Mouse (Mus musculus) thymus, adult 2 months (tissue): ENCODE data around the gene Clcn6. TPM values are rescaled to one million over a fixed set of nuclear protein-coding genes. Genes with fewer than 3 reads are reported as not detected.

Source experiments
- DNase-seq: peaks from one replicate; pipeline ENCODE4 v3.0.0; 2021
- H3K27ac ChIP-seq: fragments of 200-500 bp; 2 replicates; pipeline ENCODE4 v1.5.1; 2012; ENCODE audit warnings: low read length, control low read depth; ENCODE audit not compliant: control insufficient read depth, insufficient read depth
- H3K27me3 ChIP-seq: fragments of 200-500 bp; 2 replicates; pipeline ENCODE4 v1.6.1; 2012; ENCODE audit warnings: mild to moderate bottlenecking, low read length, moderate library complexity, mixed read lengths; ENCODE audit not compliant: control insufficient read depth, insufficient read depth
- H3K36me3 ChIP-seq: fragments of 200-500 bp; 2 replicates; pipeline ENCODE4 v1.6.1; 2012; ENCODE audit warnings: mild to moderate bottlenecking, low read length, moderate library complexity; ENCODE audit not compliant: control insufficient read depth, insufficient read depth
- H3K4me1 ChIP-seq: fragments of 200-500 bp; replicated peaks from 2 replicates; pipeline ENCODE4 v1.6.1; 2012; ENCODE audit warnings: low read length; ENCODE audit not compliant: control insufficient read depth, insufficient read depth
- H3K4me3 ChIP-seq: fragments of 200-500 bp; 2 replicates; pipeline ENCODE4 v1.5.1; 2012; ENCODE audit warnings: mild to moderate bottlenecking, low read length, control low read depth, moderate library complexity; ENCODE audit not compliant: control insufficient read depth, insufficient read depth
- CTCF ChIP-seq: fragments of 200-500 bp; IDR thresholded peaks from 2 replicates; pipeline ENCODE4 v1.5.1; 2012; ENCODE audit warnings: mild to moderate bottlenecking, control low read depth, low read length, moderate library complexity, borderline replicate concordance; ENCODE audit not compliant: control insufficient read depth, poor library complexity, insufficient read depth; ENCODE audit errors: extremely low read depth
- POLR2A ChIP-seq: fragments of 200-500 bp; IDR thresholded peaks from 2 replicates; pipeline ENCODE4 v1.6.1; 2012; ENCODE audit warnings: mild to moderate bottlenecking, low read length, control low read depth, moderate library complexity; ENCODE audit not compliant: control insufficient read depth, poor library complexity, insufficient read depth; ENCODE audit errors: extremely low read depth
- WGBS: fragments of 180-500 bp; shearing (Covaris S2); methylation state at CpG from one replicate; pipeline ENCODE4 v1.1.7; 2018; 5-methylcytosine and 5-hydroxymethylcytosine counted together
- polyA plus RNA-seq: library from polyadenylated mRNA; depleted of rRNA; stranded (reverse); fragments of >200 nt; gene quantifications from 2 replicates; pipeline ENCODE4 v1.2.3, GENCODE M21; 2012

Clcn6 gene
- polyA plus RNA-seq, 1 experiment = 39.4 TPM

DNA sequence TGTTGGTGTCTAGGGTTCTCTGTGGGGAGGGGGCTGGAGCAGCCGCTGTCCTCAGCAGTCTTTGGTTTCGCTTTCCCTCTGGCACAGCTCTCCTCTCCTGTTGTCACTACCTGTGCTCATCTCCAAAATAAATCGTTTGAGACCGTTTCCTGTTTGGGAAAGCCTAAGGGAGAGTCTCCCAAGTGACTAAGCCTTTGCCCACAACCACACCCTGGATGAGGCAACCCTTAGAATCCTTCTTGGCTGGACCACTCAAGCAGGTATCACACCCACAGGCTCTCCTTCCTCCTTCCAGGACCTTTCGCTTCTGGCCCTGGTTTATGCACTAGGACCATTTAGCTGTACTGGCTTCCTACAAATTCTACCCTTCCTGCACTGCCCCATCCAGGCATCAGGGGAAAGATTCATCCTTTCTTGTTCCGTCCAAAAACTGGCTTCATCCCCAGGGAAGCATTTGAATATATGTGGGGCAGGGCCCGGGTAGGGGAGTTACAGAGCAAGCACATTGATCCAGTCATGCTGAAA, 45.0 kb downstream of the Clcn6 start:
- TF ChIP-seq POLR2A (no peak), CTCF (no peak)
- no peak overlapping the region for H3K4me3 ChIP-seq
- no peaks in the 10 kb centered on the region for H3K27me3 ChIP-seq
- WGBS = 52% methylated on average over 7 of the region's 7 CpGs
- no peak overlapping the region for H3K27ac ChIP-seq
- no peaks in the 10 kb centered on the region for H3K36me3 ChIP-seq
- DNase-seq = no peak
- no peaks in the 10 kb centered on the region; the same call in 1 of the 2 replicates for H3K4me1 ChIP-seq

DNA sequence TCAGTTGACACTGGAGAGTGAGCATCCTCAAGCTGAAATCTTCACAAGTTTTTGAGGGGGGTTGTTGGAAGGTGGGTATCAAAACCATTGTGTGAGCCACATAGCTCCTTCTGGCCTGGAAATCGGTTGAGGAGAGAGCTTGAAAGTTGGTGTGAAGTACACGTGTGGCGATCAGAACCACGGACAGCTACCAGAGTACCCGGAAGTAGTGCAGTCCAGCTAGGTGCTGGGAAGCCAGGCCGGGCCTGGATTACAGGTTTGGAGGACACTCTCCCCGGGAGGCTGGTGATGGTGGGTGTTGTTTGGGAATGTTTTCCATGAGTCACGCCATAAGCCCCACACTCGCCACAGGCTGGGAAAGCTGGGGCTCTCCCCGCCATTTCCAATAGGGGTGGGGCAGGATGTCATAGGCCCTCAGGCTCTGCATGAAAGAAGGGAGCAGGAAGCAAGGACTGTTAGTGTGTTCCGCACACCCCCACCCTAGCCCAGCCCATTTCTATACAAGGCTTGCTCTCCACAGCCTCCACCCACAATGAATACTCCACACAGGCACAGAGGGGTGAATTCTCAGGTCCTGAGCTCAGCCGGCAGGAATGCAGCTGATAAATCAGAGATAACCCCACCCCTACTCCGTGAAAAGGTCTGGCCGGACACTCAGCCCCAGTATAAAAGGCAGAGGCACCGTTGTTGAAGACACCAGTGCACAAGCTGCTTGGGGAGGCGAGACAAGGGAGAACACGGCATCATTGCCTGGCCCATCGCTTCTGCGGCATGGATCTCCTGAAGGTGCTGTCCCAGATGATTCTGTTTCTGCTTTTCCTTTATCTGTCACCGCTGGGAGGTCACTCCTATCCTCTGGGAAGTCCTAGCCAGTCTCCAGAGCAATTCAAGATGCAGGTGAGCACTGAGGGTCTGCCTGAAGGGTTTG, 53.2 kb downstream of the Clcn6 start, which contains the start of gene Nppb:
TSS of gene Nppb (plus strand) at position 584 of the 928 bp plus-strand sequence.
- 32% methylated on average over 20 of the region's 20 CpGs for WGBS
- Histone ChIP-seq H3K4me3 (no peak within 1 kb of the TSS), H3K4me1 (0 out of 2 replicates have a peak, but pooled peaks cover 2% of the 10 kb centered on the region), H3K27ac (no peak within 1 kb of the TSS), H3K27me3 (no peaks in the 10 kb centered on the region), H3K36me3 (no peaks in the 10 kb centered on the region)
- no peak for TF ChIP-seq CTCF
- no peak for TF ChIP-seq POLR2A
- DNase-seq = no peak

DNA sequence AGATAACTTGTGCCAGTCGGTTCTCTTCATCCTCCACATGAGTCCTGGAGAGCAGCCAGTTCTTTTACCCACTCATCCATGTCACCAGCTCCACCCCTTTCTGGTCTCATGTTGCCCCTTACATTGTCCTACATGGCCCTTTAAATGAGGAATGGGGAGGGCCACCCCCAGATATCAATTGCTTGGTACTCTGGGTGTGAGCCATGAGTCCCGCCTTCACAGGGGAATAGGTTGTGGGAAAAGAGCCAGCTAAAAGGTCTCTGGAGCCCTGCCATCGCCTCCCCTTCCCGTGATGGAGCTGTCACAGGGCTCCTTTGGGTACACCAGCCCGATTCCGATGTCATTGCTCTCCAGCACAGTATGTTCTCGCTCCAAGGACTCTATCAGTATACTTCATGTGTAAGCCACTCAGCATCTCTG, 59.2 kb downstream of the Clcn6 start:
- 82% methylated on average over 7 of the region's 7 CpGs for WGBS
- Histone ChIP-seq H3K27ac (no peak overlapping the region), H3K4me1 (no peaks in the 10 kb centered on the region), H3K36me3 (no peaks in the 10 kb centered on the region), H3K27me3 (no peaks in the 10 kb centered on the region), H3K4me3 (no peak overlapping the region)
- no peak for TF ChIP-seq CTCF
- no peak for TF ChIP-seq POLR2A
- DNase-seq = no peak

DNA sequence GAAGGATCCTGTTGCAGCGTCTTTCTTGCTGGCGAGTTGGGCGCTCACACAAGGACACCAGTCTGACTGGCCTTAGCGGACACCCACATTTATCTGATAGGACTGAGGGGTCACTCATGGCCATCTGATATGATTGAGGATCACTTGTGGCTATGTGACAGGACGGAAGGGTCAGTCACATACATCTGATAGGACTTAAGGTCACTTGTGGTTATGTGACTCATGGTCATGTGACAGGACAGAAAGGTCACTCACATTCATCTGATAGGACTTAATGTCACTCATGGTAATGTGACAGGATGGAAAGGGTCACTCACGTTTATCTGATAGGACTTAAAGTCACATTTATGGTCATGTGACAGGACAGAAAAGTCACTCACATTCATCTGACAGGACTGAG, 60.2 kb downstream of the Clcn6 start:
- Histone ChIP-seq H3K36me3 (no peaks in the 10 kb centered on the region), H3K27me3 (no peaks in the 10 kb centered on the region), H3K27ac (no peak overlapping the region), H3K4me3 (no peak overlapping the region), H3K4me1 (no peaks in the 10 kb centered on the region)
- TF ChIP-seq POLR2A = no peak
- TF ChIP-seq CTCF = no peak
- 94% methylated on average over 6 of the region's 6 CpGs for WGBS
- DNase-seq = no peak

DNA sequence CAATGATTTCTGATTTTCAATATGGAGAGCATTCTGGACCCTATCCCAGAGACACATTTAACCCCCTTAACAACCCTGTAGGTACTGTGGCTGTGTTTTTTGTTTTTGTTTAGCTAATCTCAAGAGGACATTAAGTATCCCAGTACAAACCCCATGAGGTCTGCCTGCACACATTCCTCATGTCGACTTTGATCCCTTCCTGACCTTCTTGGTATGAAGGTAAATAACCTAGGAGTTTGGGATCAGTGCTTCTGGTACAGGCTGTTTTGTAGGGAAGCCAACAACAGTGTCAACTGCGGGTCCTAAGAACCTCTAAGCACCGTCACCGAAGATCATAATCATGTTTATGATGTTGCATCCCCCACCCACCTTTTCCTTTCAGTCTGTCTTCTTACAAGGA, 60.9 kb downstream of the Clcn6 start:
- no peak for TF ChIP-seq POLR2A
- no peak for TF ChIP-seq CTCF
- 83% methylated on average over 4 of the region's 4 CpGs for WGBS
- Histone ChIP-seq H3K27me3 (no peaks in the 10 kb centered on the region), H3K4me1 (no peaks in the 10 kb centered on the region), H3K27ac (no peak overlapping the region), H3K36me3 (no peaks in the 10 kb centered on the region), H3K4me3 (no peak overlapping the region)
- no peak for DNase-seq

DNA sequence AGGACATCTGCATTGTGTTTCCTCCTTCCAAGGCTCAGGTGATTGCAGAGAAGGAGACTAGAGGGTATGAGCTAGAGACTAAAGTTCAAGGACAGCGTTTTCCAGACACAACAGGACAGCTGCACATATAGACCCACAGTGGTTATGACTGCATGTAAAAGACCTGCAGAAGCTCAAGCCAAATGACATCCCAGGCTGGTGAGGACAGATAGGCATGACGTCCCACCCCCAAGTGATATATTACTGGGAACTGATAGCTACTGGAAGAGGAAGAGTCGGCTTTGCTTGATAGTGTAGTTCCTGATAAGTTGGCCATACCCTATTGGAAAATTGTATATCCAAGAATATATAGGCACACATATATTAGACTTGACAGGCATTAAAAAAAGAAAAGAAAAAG, 62.4 kb downstream of the Clcn6 start:
- no peak for TF ChIP-seq CTCF
- TF ChIP-seq POLR2A = no peak
- H3K27me3 ChIP-seq = no peaks in the 10 kb centered on the region
- no peak for DNase-seq
- no peak overlapping the region for H3K27ac ChIP-seq
- H3K4me3 ChIP-seq = no peak overlapping the region
- no peaks in the 10 kb centered on the region for H3K4me1 ChIP-seq
- no peaks in the 10 kb centered on the region for H3K36me3 ChIP-seq
- WGBS = 86% methylated on average over 3 of the region's 3 CpGs
